Mouse (Mus musculus) ovary, postnatal 14 days (tissue): ENCODE results near the gene Pbrm1.
A peak's percentile ranks its signal among the peaks of the same experiment; 100 is the strongest.

Experiments used
- DNase-seq: peaks from one replicate; pipeline ENCODE4 v3.0.0; 2022; ENCODE audit warnings: low spot score

Gene Pbrm1

GRCm38 (mm10) chr14:31018860-31019291 is at the start of gene Pbrm1, which contains the start of gene Gnl3:
Pbrm1 (plus strand) TSS chr14:31019138.
Gnl3 (minus strand) TSS chr14:31019152.
- DNase-seq = peak; percentile 92

- peak; percentile 15 for DNase-seq
Observed at GRCm38 (mm10) chr14:30974204-30974603, 44.7 kb upstream of the Pbrm1 start.

DNA sequence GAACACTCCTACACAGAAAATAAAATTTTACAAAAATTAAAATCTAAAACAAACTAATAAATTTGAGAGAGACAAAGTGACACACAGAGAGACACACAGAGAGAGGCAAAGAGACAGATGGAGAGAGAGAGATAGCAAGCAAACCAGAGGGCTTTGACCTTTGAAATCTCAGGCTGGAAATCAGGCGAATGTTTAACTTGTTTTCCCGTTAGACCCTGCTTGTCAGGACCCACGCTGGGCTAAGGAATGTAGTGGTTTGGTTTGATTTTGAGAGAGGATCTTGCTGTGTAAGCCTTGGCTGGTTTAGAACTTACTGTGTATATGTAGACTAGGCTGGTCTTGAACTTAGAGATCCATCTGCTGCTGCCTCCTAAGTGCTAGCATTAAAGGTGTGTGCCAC is 42.7 kb upstream of the Pbrm1 start:
- no peak for DNase-seq

DNA sequence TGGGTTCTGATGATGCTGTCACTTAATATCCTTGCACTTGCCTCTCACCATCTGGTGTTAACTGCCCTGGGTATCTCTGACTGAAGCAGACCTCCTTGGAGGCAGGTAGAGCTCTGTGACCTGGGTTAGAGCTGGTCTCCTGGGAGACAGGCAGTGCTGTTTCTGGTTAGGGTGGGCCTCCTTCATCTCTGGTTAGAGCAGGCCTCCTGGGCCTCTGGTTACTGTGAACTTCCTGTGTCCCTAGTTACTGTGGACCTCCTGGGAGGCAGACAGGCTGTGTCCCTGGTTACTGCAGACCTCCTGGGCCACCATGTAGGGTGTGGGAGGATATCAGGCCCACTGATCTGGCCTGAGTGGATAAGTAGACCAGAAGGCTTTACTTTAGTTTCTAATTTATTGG is 22.5 kb upstream of the Pbrm1 start:
- DNase-seq = no peak

DNA sequence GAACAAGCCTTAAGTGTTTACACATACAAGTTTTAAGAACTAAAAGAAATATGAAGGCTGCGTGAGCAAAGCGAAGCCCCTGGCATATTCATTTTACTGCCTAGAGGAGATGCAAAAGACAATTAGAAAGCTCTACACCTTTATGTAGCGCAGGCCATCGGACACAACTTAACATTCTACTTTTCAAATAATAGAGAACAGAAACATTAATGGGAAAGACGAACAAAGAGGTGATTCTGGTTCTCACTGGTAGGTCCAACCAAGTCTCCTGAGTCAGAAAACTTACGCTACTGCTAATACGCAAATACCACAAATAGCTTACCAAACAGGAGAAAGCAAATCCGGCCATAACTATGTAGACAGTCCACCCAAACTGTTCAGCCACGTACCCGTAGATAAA is 18.6 kb upstream of the Pbrm1 start:
- DNase-seq = no peak

GRCm38 (mm10) chr14:31000816-31001306 is 18.1 kb upstream of the Pbrm1 start:
- no peak for DNase-seq

GRCm38 (mm10) chr14:31001307-31002205 is 17.4 kb upstream of the Pbrm1 start, which contains the start of the genes Glt8d1 and Spcs1:
Glt8d1 (plus strand) TSS chr14:31001400.
Spcs1 (minus strand) TSS chr14:31001672.
- peak; percentile 79 for DNase-seq

DNA sequence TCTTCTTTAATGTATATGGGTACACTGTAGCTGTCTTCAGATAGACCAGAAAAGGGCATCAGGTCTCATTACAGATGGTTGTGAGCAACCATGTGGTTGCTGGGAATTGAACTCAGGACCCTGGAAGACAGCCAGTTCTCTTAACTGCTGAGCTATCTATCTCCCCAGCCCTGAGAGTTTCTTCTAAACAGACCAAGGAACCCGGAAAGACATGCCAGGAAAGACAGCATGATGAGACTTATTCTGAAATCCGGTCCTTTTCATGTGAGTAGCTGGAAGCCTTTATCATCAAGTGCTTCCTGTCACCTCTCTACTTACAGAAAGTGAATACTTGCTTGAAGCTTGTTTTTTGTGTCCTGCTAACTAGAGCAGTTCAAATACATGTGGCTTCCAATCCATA is 14.4 kb upstream of the Pbrm1 start:
- DNase-seq = no peak

GRCm38 (mm10) chr14:31006779-31007178 is 12.2 kb upstream of the Pbrm1 start:
- DNase-seq = no peak

GRCm38 (mm10) chr14:31011588-31011987 is 7.3 kb upstream of the Pbrm1 start:
- no peak for DNase-seq

- DNase-seq = no peak
Observed at GRCm38 (mm10) chr14:31013928-31014327, 5.0 kb upstream of the Pbrm1 start.

DNA sequence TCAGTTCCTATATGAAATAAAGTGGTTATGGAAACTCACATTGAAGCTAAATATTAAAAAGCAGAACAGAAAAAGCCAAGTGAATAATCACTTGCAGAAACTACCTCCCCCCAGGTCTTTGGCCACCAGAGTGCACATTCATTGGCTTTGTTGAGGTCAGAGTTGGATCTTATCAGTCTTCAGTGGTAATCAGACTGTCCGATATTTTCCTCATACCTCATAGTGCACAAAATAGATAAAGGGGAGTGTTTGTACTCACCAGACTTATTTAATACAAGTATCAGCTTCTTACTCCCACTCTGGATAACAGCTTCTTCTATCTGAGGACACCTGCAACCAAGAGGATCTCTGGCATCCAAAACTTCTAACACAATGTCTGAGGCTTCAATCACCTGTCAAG is 2.9 kb upstream of the Pbrm1 start:
- no peak for DNase-seq

- DNase-seq = no peak
Observed at GRCm38 (mm10) chr14:31017854-31018253, 1.1 kb upstream of the Pbrm1 start.

- peak; percentile 52 for DNase-seq
Observed at GRCm38 (mm10) chr14:31019331-31020205, 630 bp downstream of the Pbrm1 start.

DNA sequence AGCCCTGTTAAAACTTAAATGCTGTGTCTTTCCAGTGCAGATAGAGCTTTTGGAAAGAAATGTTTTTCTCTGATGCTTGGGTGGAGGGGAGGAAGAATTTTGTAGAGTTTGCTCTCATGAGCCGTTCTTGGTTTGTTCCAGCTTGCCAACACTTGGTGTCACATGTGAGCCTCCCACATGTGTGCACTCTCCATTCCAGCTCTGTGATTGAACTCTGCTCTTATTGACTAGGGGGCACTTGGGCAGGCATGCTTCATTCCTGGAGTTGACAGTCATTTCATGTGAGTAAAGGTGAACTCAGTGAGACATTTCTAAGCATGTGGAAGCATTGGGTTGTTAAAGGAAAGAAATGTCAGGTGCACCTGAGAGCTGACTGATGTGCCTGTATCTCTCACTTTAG is 3.6 kb downstream of the Pbrm1 start:
- DNase-seq = no peak

GRCm38 (mm10) chr14:31025785-31026184 is 6.8 kb downstream of the Pbrm1 start:
- no peak for DNase-seq

DNA sequence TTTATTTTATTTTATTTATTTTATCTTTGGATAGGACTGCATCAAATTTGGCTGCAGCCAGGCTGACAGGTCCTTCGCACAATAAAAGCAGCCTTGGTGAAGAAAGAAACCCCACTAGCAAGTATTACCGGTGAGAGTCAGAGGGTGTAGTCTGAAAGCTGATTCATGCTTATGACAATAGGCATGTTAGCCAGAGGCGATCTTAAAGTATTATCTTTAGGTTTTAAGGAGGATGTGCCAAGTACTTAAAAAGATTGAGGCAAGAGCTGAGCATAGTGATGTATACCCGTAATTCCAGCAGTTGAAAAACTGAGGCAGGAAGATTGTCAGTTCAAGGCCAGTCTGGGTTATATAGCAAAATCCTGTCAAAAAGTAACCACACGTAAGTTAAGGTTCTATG is 26.4 kb downstream of the Pbrm1 start:
- DNase-seq = no peak

GRCm38 (mm10) chr14:31045817-31046216 is 26.9 kb downstream of the Pbrm1 start:
- no peak for DNase-seq

- DNase-seq = no peak
Observed at GRCm38 (mm10) chr14:31062277-31062676, 43.3 kb downstream of the Pbrm1 start.

- DNase-seq = no peak
Observed at GRCm38 (mm10) chr14:31069086-31069733, 50.3 kb downstream of the Pbrm1 start.

DNA sequence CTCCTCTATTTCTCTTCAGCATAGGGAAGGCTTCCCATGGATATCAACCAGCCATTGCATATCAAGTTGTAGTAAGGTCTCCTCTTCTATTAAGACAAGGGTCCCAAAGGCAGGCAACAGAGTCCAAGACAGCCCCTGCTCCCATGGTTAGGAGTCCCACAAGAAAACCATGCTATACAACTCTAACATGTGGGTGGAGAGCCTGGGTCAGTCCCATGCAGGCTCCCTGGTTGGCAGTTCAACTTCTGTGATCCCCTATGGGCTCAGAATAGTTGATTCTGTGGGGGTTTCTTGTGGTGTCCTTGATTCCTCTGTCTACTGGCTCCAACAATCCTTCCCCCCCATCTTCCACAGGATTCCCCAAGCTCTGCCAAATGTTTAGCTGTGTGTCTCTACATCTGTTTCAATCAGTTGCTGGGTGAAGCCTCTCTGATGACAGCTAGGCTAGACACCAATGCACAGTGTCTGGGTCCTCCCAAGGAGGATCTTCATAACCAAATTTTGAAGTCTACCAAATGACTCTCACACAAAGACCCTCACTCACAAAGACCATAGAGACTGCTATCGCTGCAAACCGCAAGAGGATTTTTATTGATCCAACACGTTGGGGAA is 59.8 kb downstream of the Pbrm1 start:
- no peak for DNase-seq
